Mouse (Mus musculus): Measurements from ENCODE around the gene Nek10.
"Not testable (repeated sequence)": the region's sequence is repeated elsewhere in the genome, so short reads cannot be mapped to it uniquely, and the experiment has no call there.

Nek10 gene

DNA sequence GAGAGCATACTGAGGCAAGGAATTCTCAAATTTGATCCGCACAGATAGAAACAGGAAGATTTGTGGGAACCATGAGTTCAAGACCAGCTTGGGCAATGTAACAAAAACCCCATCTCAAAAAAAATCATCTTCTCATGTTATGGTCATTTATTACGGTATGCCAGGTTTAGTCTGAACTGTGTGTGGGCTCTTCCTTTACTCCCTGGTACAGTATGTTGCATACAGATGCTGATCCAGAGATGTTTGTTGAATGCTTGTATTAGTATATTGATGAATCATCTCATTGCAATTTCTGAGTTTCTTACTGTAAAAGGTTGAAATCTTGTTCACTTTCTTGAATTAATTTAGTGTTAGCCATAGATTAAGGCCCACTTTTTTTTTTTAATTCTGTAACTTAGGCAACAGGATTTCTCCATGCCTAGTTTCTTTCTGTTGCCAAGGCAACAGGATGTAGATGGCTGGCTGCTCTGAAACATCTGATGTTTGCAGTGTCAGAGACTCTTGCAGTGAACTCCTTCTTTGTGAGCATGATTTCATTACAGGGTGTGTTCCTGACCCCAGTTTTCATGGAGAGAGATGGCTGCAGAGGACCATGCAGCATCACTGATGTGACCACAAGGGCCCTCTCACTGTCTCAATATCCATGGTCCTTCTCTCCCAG, 156.7 kb downstream of the Nek10 start:
- in situ Hi-C loops (cut with MboI; ENCODE audit: low pct_unique_long_range_greater_than_20kb in 1 of 2, low sequenced_read_pairs in 2 of 2, unreplicated experiment in 1 of 2) = no loop called here

DNA sequence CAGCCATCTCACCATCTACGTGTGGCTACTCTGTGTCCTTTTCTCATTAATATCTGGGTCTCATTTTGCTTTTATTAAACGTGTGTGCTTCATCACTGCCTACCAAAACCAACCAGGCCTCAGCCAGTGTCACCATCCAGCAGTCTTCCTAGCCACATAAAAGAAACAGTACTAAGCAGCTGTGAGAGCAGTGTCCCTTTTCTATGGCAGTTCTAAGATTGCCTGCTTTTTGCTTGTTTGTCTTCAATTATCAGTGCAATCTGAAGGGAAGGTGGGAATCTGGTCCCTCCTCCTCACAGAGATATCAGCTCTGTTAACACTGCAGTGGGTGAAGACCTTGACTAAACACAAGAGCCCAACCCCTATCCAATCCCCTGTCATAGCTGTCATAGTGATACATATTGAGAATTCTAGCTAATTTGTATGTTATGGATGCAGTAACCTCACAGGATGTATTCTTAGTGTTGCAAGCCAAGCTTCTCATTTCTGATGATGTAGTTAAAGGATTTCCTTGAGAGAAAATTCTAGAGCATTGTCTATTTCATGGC, 157.3 kb downstream of the Nek10 start:
- in situ Hi-C loops (cut with MboI; ENCODE audit: low pct_unique_long_range_greater_than_20kb in 1 of 2, low sequenced_read_pairs in 2 of 2, unreplicated experiment in 1 of 2) = no loop called here

DNA sequence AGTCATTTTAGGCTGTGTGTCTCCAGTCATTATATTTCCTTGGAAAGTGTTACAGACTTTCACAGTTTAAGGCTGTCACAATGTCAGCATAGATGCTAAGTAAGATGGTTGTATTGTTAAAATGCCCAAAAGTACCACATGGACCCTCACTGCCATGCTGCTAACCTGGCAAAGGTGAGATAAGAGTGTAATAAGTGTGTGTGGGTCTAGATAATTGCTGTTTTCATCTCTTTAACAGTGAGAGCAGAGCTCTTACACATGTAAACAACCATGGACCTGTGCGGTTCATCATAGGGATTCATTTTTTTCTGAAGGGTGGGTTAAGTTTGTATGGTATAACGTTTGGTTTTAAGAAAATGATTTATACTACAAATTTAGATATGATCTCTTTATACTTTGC, 167.4 kb downstream of the Nek10 start:
- in situ Hi-C loops (cut with MboI; ENCODE audit: low pct_unique_long_range_greater_than_20kb in 1 of 2, low sequenced_read_pairs in 2 of 2, unreplicated experiment in 1 of 2) = no loop called here

DNA sequence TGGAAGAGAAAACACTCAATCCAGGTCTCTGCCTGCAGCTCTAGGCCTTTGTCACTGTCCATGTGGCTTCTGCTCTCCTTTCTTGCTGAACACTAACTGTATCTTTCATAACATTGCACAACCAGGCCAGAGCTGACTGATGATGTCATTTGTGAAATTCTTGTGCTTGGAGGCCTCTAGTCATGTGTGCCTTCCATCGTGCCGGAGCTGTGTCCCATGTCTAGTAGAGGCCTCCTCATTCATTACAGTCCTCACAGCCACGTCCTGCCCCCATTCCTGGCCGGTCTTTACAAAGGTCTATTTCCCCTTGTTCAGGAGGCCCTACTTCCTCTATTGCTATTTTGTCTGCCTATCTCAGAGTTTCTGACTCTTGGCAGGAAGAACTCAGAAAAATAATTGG, 167.8 kb downstream of the Nek10 start:
- in situ Hi-C loops (cut with MboI; ENCODE audit: low pct_unique_long_range_greater_than_20kb in 1 of 2, low sequenced_read_pairs in 2 of 2, unreplicated experiment in 1 of 2) = no loop called here

DNA sequence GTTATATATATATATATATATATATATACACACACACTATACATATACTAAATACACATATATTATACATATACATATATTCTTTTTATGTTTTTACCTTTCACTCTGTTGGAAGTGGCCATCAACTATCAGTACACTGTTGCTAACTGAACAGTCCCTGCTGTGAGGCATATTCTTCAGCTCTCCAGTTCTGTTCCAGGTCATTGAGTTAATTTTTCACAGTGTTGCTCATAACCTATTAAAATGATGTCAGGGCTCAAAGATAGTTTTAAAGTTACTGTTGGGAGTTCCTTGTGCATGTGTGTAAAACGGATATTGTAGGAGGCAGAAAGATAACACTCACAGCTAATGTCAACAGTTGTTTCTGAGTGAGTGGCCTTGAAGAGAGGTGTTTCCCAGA, 170.9 kb downstream of the Nek10 start:
- in situ Hi-C loops (cut with MboI; ENCODE audit: low pct_unique_long_range_greater_than_20kb in 1 of 2, low sequenced_read_pairs in 2 of 2, unreplicated experiment in 1 of 2) = no loop called here

DNA sequence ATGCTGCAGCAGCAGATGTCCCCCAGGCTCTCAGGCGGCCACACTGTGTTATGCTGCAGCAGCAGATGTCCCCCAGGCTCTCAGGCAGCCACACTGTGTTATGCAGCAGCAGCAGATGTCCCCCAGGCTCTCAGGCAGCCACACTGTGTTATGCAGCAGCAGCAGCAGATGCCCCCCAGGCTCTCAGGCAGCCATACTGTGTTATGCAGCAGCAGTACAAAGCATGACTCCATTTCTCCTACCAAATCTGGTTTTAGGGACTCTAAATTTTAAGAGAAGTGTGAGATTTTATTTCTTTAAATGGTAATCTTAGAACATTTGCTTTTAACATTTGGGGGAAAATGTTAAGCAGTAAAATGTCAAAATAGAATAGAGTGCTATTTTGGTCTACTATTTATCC, 180.9 kb downstream of the Nek10 start:
- in situ Hi-C loops (cut with MboI; ENCODE audit: low pct_unique_long_range_greater_than_20kb in 1 of 2, low sequenced_read_pairs in 2 of 2, unreplicated experiment in 1 of 2) = loop anchor here in 1 of 2 experiments (25.0 kb wide), 1 partner anchor 122 kb away; no protein-coding TSS in a partner anchor

DNA sequence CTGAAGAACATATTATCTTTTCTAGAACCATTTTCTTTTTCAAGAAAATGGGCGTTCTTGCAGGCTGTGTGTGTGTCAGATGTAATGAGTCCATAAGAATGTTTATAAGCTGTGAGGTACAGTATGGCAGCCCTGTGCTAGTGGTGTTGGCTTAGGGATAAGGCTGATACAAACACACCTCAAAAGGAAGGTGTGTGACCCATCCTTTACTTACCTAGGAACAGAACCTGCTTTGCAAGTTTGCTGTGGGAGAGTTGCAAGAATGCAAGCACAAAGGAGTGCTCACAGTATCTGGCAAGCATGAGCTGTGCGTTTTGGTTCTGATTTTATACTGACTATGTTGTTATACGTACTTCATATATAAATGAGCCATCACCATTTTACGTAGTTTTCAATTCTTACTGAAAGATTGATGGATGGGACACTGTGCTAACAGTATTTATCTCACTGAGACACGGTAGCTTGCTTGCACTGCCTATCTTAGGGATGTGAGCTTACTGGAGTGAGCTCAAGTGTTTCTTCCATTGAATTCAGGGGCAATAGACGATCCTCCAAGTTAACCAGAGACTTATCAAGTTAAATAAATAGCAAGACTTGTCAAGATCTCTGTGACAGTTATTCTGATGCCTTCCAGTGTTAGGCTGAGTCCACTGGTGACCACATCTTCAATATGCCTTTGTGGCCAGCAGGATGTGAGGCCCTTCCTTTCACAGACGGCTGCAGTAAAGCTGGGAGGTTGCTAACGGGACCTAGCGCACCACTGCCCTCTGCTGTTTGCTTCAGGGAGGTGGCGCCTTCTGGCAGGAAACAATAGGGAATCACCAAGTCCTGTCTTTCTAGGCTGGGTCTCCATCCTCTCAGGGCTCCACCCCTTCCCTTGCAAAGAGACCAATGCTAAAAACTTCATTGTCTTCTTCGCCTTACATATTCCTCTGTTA, 181.8 kb downstream of the Nek10 start:
- in situ Hi-C loops (cut with MboI; ENCODE audit: low pct_unique_long_range_greater_than_20kb in 1 of 2, low sequenced_read_pairs in 2 of 2, unreplicated experiment in 1 of 2) = loop anchor here in 1 of 2 experiments (25.0 kb wide), 1 partner anchor 123 kb away; no protein-coding TSS in a partner anchor

DNA sequence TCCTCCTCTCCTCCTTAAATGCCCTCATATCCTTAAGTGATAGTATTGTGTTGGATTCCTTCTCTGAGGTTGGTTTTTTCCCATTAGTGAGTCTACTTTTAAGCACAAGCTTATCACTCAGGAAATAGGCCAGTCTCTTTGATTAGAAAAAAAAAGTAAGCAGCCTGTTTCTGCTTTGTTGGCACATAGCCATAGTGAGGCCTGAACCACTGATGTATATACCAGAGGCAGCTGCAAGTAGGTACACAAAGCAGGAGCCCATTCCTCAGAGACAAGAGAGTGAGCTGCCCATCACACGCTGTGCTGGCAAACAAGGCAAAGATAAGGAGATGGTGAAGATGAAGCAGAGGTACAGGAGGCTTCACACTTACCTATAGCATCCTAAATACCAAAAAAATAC, 184.2 kb downstream of the Nek10 start:
- in situ Hi-C loops (cut with MboI; ENCODE audit: low pct_unique_long_range_greater_than_20kb in 1 of 2, low sequenced_read_pairs in 2 of 2, unreplicated experiment in 1 of 2) = loop anchor here in 1 of 2 experiments (25.0 kb wide), 1 partner anchor 125 kb away; no protein-coding TSS in a partner anchor

- in situ Hi-C loops (cut with MboI; ENCODE audit: low pct_unique_long_range_greater_than_20kb in 1 of 2, low sequenced_read_pairs in 2 of 2, unreplicated experiment in 1 of 2) = loop anchor here in 1 of 2 experiments (25.0 kb wide), 1 partner anchor 129 kb away; no protein-coding TSS in a partner anchor
Observed at GRCm38 (mm10) chr14:14991642-14992041, 188.4 kb downstream of the Nek10 start.

DNA sequence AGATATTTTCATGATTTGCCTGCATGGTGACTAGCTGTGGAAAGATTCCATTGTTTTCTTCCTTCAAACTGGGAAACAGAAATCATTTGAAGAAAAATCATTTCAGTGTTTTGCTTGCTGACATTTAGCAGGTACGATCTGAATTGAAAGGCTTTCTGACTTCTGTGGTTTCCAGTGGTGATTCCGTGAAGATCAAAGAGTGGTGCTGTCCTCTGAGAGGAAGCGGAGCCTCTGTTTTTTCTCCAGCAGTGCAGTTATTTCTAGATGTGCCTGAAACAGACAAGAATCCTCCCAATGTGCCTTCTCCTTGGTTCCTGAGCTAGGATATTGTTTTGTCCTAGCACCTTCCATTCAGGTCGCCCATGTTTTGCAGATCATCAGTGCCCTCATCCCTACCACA, 208.2 kb downstream of the Nek10 start:
- in situ Hi-C loops (cut with MboI; ENCODE audit: low pct_unique_long_range_greater_than_20kb in 1 of 2, low sequenced_read_pairs in 2 of 2, unreplicated experiment in 1 of 2) = no loop called here

DNA sequence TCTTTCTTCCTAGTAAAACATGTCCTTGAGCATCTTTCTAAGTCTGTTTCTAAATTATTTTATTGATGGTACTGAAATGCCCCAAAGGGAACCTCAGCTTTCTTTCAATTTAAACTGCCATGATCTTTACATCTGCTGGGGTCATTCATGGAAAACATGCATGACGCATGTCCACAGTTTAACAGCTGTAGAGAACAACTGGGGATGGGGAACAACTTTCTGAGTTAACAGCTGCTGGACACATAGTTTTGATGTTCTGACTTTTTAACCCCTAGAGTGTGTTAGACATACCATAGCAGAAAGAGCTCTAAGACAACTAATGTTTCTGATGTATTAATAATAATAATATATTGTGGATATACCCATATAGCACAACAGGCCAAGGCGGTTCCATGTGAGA, 211.6 kb downstream of the Nek10 start:
- in situ Hi-C loops (cut with MboI; ENCODE audit: low pct_unique_long_range_greater_than_20kb in 1 of 2, low sequenced_read_pairs in 2 of 2, unreplicated experiment in 1 of 2) = no loop called here

DNA sequence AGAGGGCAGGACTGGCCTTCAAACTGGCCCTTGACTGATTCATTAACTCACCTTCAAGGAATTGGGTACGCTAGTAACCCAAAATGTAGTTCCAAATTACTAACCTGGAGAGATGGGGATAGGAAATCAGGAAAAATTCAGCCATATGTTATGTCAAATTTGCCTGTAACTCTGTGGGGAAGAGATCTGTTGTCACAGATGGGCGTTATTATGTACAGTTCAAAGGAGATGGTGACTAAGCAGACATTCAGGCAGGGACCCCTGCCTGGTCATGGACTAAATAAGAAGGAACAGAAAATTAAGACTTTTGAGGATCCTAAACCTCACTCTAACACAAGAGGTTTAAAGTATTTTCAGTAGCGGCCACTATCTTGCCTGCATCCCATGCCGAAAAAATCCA, 227.4 kb downstream of the Nek10 start:
- in situ Hi-C loops (cut with MboI; ENCODE audit: low pct_unique_long_range_greater_than_20kb in 1 of 2, low sequenced_read_pairs in 2 of 2, unreplicated experiment in 1 of 2) = not testable (repeated sequence)

GRCm38 (mm10) chr14:15034638-15035037, 231.4 kb downstream of the Nek10 start:
- in situ Hi-C loops (cut with MboI; ENCODE audit: low pct_unique_long_range_greater_than_20kb in 1 of 2, low sequenced_read_pairs in 2 of 2, unreplicated experiment in 1 of 2) = not testable (repeated sequence)

DNA sequence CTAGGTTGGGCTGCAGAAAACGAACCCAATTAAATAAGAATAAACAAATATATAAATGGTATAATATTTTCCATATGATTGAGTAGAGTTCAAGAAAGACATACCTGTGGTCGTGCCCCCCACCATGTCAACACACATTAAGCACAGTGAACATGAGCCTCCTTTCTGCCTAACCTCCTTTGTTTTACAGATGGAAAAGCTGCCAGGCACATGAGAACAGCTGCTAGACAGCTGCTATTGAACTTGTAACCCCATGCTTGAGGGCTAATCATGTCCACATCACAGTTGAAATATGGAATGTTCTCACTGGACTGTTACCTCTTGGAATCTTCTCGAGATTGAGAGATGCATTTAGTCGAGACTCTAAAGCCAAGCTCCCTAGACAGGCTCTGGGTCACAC, 245.0 kb downstream of the Nek10 start:
- in situ Hi-C loops (cut with MboI; ENCODE audit: low pct_unique_long_range_greater_than_20kb in 1 of 2, low sequenced_read_pairs in 2 of 2, unreplicated experiment in 1 of 2) = no loop called here

DNA sequence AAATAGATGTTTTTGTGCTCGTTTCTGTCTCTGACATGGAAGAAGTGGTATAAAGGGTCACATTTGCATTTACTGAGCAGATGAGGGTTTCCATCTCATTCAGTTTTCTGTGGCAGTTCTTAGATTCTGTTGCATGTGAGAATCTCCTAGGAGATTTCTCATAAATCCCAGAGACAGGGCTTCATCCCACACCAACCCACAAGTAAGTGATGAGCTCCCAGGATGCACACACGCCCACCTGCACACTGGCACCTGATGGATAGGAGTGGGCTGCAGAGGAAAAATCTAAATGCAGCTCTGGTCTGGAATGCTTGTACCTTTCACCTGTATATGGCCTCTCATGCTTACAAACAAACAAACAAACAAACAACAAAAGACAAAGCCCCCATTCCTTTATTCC, 258.3 kb downstream of the Nek10 start:
- in situ Hi-C loops (cut with MboI; ENCODE audit: low pct_unique_long_range_greater_than_20kb in 1 of 2, low sequenced_read_pairs in 2 of 2, unreplicated experiment in 1 of 2) = no loop called here
